Mouse (Mus musculus) myocyte (in vitro differentiated cells): ENCODE results near the gene Mctp2. TPM values are rescaled to one million over a fixed set of nuclear protein-coding genes. Genes with fewer than 3 reads are reported as not detected.

Source experiments
- H3K27me3 ChIP-seq: one replicate; pipeline ENCODE4 v1.6.1; 2011; ENCODE audit not compliant: control insufficient read depth, insufficient read depth, insufficient read length
- H3K36me3 ChIP-seq: one replicate; pipeline ENCODE4 v1.6.1; 2011; ENCODE audit not compliant: control insufficient read depth, insufficient read depth
- H3K4me2 ChIP-seq: one replicate; pipeline ENCODE4 v1.6.1; 2011; ENCODE audit warnings: low read depth, control low read depth
- H3K4me3 ChIP-seq: one replicate; pipeline ENCODE4 v1.5.1; 2011; ENCODE audit warnings: mild to moderate bottlenecking, control low read depth, moderate library complexity
- H3K79me2 ChIP-seq: one replicate; pipeline ENCODE4 v1.6.1; 2011; ENCODE audit not compliant: control insufficient read depth, insufficient read depth
- H3ac ChIP-seq: one replicate; pipeline ENCODE4 v1.6.1; 2011; ENCODE audit not compliant: control insufficient read depth, insufficient read length
- CEBPB ChIP-seq: IDR thresholded peaks from 2 replicates; pipeline ENCODE4 v1.6.1; 2011; ENCODE audit warnings: mild to moderate bottlenecking, moderate library complexity; ENCODE audit not compliant: poor library complexity, insufficient read depth, severe bottlenecking
- E2F4 ChIP-seq: IDR thresholded peaks from one replicate; pipeline ENCODE4 v1.6.1; 2011; ENCODE audit warnings: mild to moderate bottlenecking, control low read depth, moderate library complexity; ENCODE audit not compliant: insufficient read depth
- MAX ChIP-seq: IDR thresholded peaks from one replicate; pipeline ENCODE4 v1.6.1; 2011; ENCODE audit warnings: low read depth, mild to moderate bottlenecking, control low read depth
- MYOD1 ChIP-seq, 3 experiments: IDR thresholded peaks; one replicate each; pipeline ENCODE4 v1.6.1; 2011; ENCODE audit warnings: control low read depth in 2 of 3, low read depth in 2 of 3, mild to moderate bottlenecking in 2 of 3, moderate library complexity in 1 of 3; ENCODE audit not compliant: insufficient read length in 2 of 3, control insufficient read depth in 1 of 3
- MYOG ChIP-seq, 3 experiments: IDR thresholded peaks; one replicate each; pipeline ENCODE4 v1.6.1; 2011; ENCODE audit warnings: control low read depth in 2 of 3, low read depth in 2 of 3, mild to moderate bottlenecking in 2 of 3; ENCODE audit not compliant: insufficient read length in 2 of 3, control insufficient read depth in 1 of 3, insufficient read depth in 1 of 3
- POLR2A ChIP-seq: IDR thresholded peaks from one replicate; pipeline ENCODE4 v1.6.1; 2011; ENCODE audit warnings: low read depth, mild to moderate bottlenecking, control low read depth, moderate library complexity; ENCODE audit not compliant: insufficient read length
- POLR2AphosphoS2 ChIP-seq: IDR thresholded peaks from one replicate; pipeline ENCODE4 v1.6.1; 2011; ENCODE audit warnings: low read depth, control low read depth; ENCODE audit not compliant: insufficient read length
- REST ChIP-seq: IDR thresholded peaks from one replicate; pipeline ENCODE4 v1.6.1; 2011; ENCODE audit warnings: mild to moderate bottlenecking, control low read depth, moderate library complexity; ENCODE audit not compliant: insufficient read depth, insufficient read length
- SRF ChIP-seq: IDR thresholded peaks from one replicate; pipeline ENCODE4 v1.6.1; 2011; ENCODE audit warnings: low read depth; ENCODE audit not compliant: control insufficient read depth, insufficient read length
- TCF12 ChIP-seq: IDR thresholded peaks from one replicate; pipeline ENCODE4 v1.6.1; 2011; ENCODE audit warnings: mild to moderate bottlenecking, control low read depth; ENCODE audit not compliant: poor library complexity, insufficient read depth, severe bottlenecking
- TCF3 ChIP-seq: IDR thresholded peaks from one replicate; pipeline ENCODE4 v1.6.1; 2011; ENCODE audit warnings: low read depth, control low read depth; ENCODE audit not compliant: insufficient read length
- USF1 ChIP-seq: IDR thresholded peaks from one replicate; pipeline ENCODE4 v1.6.1; 2011; ENCODE audit warnings: low read depth, mild to moderate bottlenecking, control low read depth, moderate library complexity
- polyA plus RNA-seq: library from polyadenylated mRNA; unstranded; fragments of >200 nt; fragmentation: generic; extraction: Trizol; gene quantifications from one replicate; pipeline ENCODE4 v1.2.1, GENCODE M21; 2012; ENCODE audit warnings: missing spikeins

Mctp2 gene
- polyA plus RNA-seq, 1 experiment, result 0.18 TPM

- no peaks in the 10 kb centered on the region for H3K27me3 ChIP-seq
- H3ac ChIP-seq, result no peak overlapping the region
- TF ChIP-seq TCF3 (no peak), MAX (no peak), SRF (no peak), MYOG (IDR thresholded peaks at IDR 0.05; ENCODE audit: control insufficient read depth in 1 of 3, insufficient read depth in 1 of 3, insufficient read length in 2 of 3, low read depth in 2 of 3) (no peak), POLR2A (no peak), CEBPB (no peak), USF1 (no peak), POLR2AphosphoS2 (no peak), TCF12 (no peak), REST (no peak), MYOD1 (IDR thresholded peaks at IDR 0.05; ENCODE audit: control insufficient read depth in 1 of 3, insufficient read length in 2 of 3, low read depth in 2 of 3) (no peak), E2F4 (no peak)
- no peak overlapping the region for H3K4me3 ChIP-seq
- H3K36me3 ChIP-seq, result no peaks in the 10 kb centered on the region
- H3K79me2 ChIP-seq, result no peaks in the 10 kb centered on the region
- H3K4me2 ChIP-seq, result no peak overlapping the region
Observed at GRCm38 (mm10) chr7:72138701-72139100, 167.7 kb downstream of the Mctp2 start.

- H3K79me2 ChIP-seq, result no peaks in the 10 kb centered on the region
- H3K4me2 ChIP-seq, result no peak overlapping the region
- H3ac ChIP-seq, result no peak overlapping the region
- no peak overlapping the region for H3K4me3 ChIP-seq
- TF ChIP-seq TCF12 (no peak), POLR2AphosphoS2 (no peak), TCF3 (no peak), POLR2A (no peak), SRF (no peak), REST (no peak), MAX (no peak), MYOD1 (IDR thresholded peaks at IDR 0.05; ENCODE audit: control insufficient read depth in 1 of 3, insufficient read length in 2 of 3, low read depth in 2 of 3) (no peak), USF1 (no peak), E2F4 (no peak), MYOG (IDR thresholded peaks at IDR 0.05; ENCODE audit: control insufficient read depth in 1 of 3, insufficient read depth in 1 of 3, insufficient read length in 2 of 3, low read depth in 2 of 3) (no peak)
- H3K27me3 ChIP-seq, result no peaks in the 10 kb centered on the region
- H3K36me3 ChIP-seq, result no peaks in the 10 kb centered on the region
Observed at GRCm38 (mm10) chr7:72120986-72121385, 185.4 kb downstream of the Mctp2 start.

GRCm38 (mm10) chr7:72119713-72120112 lies 186.7 kb downstream of the Mctp2 start:
- no peaks in the 10 kb centered on the region for H3K36me3 ChIP-seq
- TF ChIP-seq POLR2A, result no peak
- H3K27me3 ChIP-seq, result no peaks in the 10 kb centered on the region
- H3ac ChIP-seq, result no peak overlapping the region
- H3K4me3 ChIP-seq, result no peak overlapping the region
- H3K79me2 ChIP-seq, result no peaks in the 10 kb centered on the region
- H3K4me2 ChIP-seq, result no peak overlapping the region

- Histone ChIP-seq H3K4me2 (no peak overlapping the region), H3K36me3 (no peaks in the 10 kb centered on the region), H3K27me3 (no peaks in the 10 kb centered on the region), H3K4me3 (no peak overlapping the region), H3ac (no peak overlapping the region), H3K79me2 (no peaks in the 10 kb centered on the region)
- TF ChIP-seq MYOD1 (IDR thresholded peaks at IDR 0.05; ENCODE audit: control insufficient read depth in 1 of 3, insufficient read length in 2 of 3, low read depth in 2 of 3) (no peak), MAX (no peak), POLR2A (no peak)
Observed at GRCm38 (mm10) chr7:72117376-72118077, 188.9 kb downstream of the Mctp2 start.

GRCm38 (mm10) chr7:72115073-72115472 lies 191.3 kb downstream of the Mctp2 start:
- H3K36me3 ChIP-seq, result no peaks in the 10 kb centered on the region
- no peaks in the 10 kb centered on the region for H3K79me2 ChIP-seq
- TF ChIP-seq POLR2AphosphoS2, result no peak
- no peak for TF ChIP-seq USF1
- no peak for TF ChIP-seq TCF12
- TF ChIP-seq MAX, result no peak
- TF ChIP-seq CEBPB, result no peak
- no peak for TF ChIP-seq E2F4
- no peak for TF ChIP-seq MYOG (IDR thresholded peaks at IDR 0.05; ENCODE audit: control insufficient read depth in 1 of 3, insufficient read depth in 1 of 3, insufficient read length in 2 of 3, low read depth in 2 of 3)
- no peak for TF ChIP-seq TCF3
- TF ChIP-seq SRF, result no peak
- no peak for TF ChIP-seq REST
- H3K4me2 ChIP-seq, result no peak overlapping the region
- no peak overlapping the region for H3ac ChIP-seq
- H3K4me3 ChIP-seq, result no peak overlapping the region
- no peaks in the 10 kb centered on the region for H3K27me3 ChIP-seq
